Mouse (Mus musculus): Measurements from ENCODE around the gene Cacng7.
"Not testable (repeated sequence)": the region's sequence is repeated elsewhere in the genome, so short reads cannot be mapped to it uniquely, and the experiment has no call there.

Gene Cacng7

GRCm38 (mm10) chr7:3389444-3390412, 57.0 kb downstream of the Cacng7 start:
- DNase-seq (ENCODE audit: low spot score) = no peak

- no peak for DNase-seq (ENCODE audit: low spot score)
Observed at GRCm38 (mm10) chr7:3390413-3391080, 57.8 kb downstream of the Cacng7 start, which contains the start of gene Cacng8. TSS of gene Cacng8 (plus strand) at chr7:3390683.

GRCm38 (mm10) chr7:3391081-3391451, 58.3 kb downstream of the Cacng7 start:
- no peak for DNase-seq (ENCODE audit: low spot score)

GRCm38 (mm10) chr7:3391809-3392208, 59.1 kb downstream of the Cacng7 start:
- DNase-seq (ENCODE audit: low spot score) = no peak

- no peak for DNase-seq (ENCODE audit: low spot score)
Observed at GRCm38 (mm10) chr7:3397355-3397754, 64.6 kb downstream of the Cacng7 start.

GRCm38 (mm10) chr7:3397797-3398196, 65.0 kb downstream of the Cacng7 start:
- no peak for DNase-seq (ENCODE audit: low spot score)

GRCm38 (mm10) chr7:3398363-3398762, 65.6 kb downstream of the Cacng7 start:
- DNase-seq (ENCODE audit: low spot score) = not testable (repeated sequence)

- no peak for DNase-seq (ENCODE audit: low spot score)
Observed at GRCm38 (mm10) chr7:3399937-3400336, 67.2 kb downstream of the Cacng7 start.

GRCm38 (mm10) chr7:3409729-3410520, 77.2 kb downstream of the Cacng7 start:
- DNase-seq (ENCODE audit: low spot score) = no peak

- no peak for DNase-seq (ENCODE audit: low spot score)
Observed at GRCm38 (mm10) chr7:3411160-3411941, 78.6 kb downstream of the Cacng7 start.

GRCm38 (mm10) chr7:3412036-3412435, 79.3 kb downstream of the Cacng7 start:
- DNase-seq (ENCODE audit: low spot score) = no peak

GRCm38 (mm10) chr7:3414888-3415287, 82.1 kb downstream of the Cacng7 start:
- no peak for DNase-seq (ENCODE audit: low spot score)

GRCm38 (mm10) chr7:3415378-3415777, 82.6 kb downstream of the Cacng7 start:
- no peak for DNase-seq (ENCODE audit: low spot score)

All from c-Kit-positive CD71-positive TER-119-positive erythroid progenitor cells, embryonic 14.5 days (primary cell).